Mouse (Mus musculus) erythroblast, embryonic 14.5 days (primary cell): ENCODE measurements around the gene Ces1f.

Experiments used
- GATA1 ChIP-seq: IDR thresholded peaks from 2 replicates; pipeline ENCODE4 v1.6.1; 2012; ENCODE audit warnings: low read length, inconsistent platforms, mixed read lengths
- TAL1 ChIP-seq: IDR thresholded peaks from 3 replicates; pipeline ENCODE4 v1.6.1; 2012; ENCODE audit warnings: low read length, inconsistent platforms, mixed read lengths

DNA sequence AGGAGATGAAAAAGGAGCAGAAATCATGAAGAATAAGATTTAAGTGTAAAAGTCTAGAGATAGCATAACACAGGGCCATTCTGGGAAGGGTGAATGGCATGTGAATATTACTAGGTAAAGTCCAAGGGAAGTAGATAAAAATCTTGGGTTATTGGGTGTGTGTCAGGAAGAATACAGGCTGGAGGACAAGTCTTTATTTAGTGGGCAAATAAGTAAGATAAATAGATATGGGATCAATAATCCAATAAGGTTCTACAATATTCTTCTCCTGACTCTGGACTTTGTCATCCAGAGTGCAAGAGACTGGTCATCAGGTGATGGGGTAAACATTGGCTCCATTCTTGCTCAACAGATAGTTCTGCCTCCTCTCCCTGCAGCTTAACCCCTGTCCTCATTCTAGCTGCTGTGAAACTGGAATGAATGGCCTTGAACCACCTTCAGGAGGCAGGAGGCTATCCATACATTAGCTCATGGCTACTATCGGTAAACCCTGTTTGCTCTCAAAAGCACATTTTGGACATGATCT is 27.1 kb downstream of the Ces1f start:
- TF ChIP-seq GATA1 (no peak), TAL1 (no peak)
